Mouse (Mus musculus) thymus, postnatal 0 days (tissue): ENCODE measurements around the gene Foxc2. TPM values are rescaled to one million over a fixed set of nuclear protein-coding genes. Genes with fewer than 3 reads are reported as not detected.
A peak's percentile ranks its signal among the peaks of the same experiment; 100 is the strongest.

Source experiments
- DNase-seq: peaks from one replicate; pipeline ENCODE4 v3.0.0-alpha.2; 2015; ENCODE audit warnings: low spot score
- polyA plus RNA-seq: library from polyadenylated mRNA; unstranded; fragments of >200 nt; fragmentation: Nextera tagmentation; extraction: Ambion mirVana; gene quantifications from 2 replicates; pipeline ENCODE4 v1.2.1, GENCODE M21; 2015

Gene Foxc2
- polyA plus RNA-seq, 1 experiment from 2014 or later = 0.31 TPM

DNA sequence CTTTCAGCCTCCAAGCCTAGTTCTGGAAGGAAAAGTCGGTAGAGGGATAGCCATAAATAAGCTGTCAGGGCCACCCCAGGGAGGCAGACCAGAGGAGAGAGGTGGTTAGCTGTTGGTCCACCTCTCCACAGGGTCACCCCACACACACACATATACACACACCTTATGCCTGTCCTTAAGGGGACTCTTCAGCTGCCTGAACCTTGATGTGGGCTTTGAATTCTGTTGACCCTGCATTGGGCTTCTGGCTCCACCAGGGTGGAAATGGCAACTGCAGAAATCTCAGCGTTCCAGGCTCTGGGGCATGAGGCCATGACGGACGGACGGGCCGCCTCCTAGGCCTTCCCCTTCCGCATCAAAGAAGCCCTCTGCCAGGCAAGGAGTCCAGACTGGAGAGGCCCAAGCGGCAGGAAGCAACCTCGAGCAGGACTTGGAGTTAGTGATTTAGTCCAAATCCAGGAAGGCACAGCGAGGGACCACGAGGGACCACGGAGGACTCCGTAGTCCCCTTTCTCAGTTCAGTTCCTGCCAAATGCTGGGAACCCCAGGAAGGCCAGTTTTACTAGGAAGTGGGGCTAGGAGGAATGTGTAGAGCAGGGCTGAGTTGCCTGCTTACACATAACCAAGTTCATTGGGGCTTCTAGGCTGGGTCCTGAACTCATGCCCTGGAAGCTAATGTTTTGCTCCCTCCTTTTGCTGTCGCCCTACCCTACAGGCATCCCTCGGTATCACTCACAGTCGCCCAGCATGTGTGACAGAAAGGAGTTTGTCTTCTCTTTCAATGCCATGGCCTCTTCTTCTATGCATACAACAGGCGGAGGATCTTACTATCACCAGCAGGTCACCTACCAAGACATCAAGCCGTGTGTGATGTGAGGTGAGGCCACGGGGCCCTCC is 29.7 kb upstream of the Foxc2 start:
- no peak for DNase-seq

DNA sequence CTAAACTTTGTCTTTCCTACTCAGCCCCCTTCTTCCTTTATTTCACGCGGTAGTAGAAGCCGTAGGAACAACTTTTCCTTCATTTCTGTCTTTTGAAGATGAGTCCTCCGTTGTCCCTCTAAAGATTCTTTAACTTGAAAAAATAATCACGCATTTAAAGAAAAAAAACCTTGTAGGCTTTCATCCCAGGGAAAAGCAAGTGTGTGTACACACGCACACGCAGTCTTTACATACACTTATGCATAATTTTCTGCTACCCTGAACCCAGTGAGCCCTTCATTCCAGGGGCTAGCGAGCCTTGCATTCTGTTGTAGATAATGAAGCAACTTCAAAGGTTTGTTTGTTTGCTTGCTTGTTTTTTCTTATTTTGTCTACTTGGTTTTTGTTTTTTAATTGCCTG is 27.7 kb upstream of the Foxc2 start:
- no peak for DNase-seq

DNA sequence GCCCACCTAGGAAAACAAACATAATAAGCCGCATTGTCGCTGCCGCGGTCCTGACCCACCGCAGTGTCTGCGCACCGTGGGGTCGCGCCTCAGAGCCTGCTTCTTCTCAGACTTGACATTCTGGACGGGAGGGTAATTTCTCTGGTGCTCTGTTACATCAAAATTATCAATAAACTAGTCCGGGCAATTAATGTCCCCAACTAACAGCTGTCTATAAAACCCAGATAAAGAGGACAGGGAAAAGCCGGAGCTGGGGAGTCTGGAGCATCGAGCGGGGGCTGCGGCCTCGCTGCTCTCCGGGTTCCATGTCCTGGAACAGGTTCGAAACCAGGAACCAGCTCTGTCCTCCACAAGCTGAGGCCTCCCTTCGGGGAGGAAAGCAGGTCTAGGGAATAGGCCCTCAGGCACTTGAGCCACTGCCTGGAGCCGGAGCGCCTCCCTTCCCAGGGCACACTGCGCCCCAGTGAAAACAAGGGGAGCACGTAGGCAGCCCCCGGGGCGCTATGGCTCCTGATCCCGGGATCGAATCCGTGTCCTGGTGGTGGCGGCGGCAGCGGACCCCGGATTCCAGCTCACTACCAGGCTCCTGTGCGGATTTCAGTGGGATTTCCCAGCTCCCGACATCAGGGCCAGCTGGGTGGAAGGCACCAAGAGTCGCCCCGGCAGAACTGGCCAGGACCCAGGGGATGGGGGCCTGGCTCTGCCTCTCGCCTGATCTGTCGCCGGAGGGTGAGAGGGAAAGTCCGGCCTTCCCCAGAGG is 26.9 kb upstream of the Foxc2 start:
- no peak for DNase-seq

DNA sequence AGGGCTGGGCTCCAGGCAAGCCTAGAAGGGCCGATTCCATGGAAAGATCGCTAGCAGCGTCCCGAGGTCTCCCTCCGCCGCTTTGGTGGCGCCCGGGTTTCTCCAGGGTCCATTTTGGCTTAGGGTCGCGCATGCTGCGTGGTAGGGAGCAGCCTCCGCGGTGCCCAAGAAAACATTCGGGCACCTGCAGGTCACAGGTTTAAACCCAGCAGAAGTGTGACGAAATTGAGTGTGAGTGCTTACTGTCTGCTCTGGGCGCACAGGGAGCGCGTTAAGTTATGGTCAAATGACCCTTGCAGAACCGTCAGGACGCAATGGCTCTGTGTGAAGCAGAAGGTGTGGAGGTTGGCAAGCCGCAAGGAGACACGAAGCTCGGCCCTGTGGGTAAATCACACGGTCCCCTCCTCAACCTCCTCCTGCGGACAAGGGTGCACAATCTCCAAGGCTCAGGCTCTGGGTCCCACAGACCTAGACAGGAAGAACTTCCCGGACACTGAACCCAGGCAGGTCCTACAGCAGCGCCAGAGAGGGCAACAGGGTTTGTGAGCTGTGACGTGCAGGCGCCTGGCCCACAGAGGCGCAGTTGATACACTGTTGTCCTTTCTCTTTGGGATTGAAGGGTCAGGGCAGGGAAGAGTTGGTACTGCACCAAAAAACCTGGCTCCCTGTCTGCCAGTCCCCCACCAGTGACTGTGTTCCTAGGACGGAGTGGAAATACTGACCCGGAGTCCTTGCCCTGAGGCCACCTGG is 26.2 kb upstream of the Foxc2 start:
- no peak for DNase-seq

DNA sequence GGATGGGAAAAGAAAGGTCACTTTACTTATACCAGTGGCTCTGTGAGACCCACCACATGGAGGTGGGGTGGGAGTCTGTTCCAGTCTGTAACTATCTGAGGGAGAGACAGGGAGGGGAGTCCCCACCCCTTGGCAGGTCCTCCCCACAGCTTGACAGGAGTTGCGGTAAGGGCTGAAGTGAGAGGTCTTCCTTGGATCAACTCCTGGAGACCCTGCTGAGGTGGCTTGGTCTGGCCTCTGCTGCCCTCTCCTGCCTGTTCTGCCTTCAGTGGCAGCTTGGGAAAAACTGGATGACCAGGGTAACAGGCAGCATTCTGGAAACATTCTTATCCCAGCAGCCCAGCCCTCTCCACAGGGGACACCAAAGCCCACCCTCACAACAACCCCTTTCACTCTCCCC is 25.3 kb upstream of the Foxc2 start:
- no peak for DNase-seq

DNA sequence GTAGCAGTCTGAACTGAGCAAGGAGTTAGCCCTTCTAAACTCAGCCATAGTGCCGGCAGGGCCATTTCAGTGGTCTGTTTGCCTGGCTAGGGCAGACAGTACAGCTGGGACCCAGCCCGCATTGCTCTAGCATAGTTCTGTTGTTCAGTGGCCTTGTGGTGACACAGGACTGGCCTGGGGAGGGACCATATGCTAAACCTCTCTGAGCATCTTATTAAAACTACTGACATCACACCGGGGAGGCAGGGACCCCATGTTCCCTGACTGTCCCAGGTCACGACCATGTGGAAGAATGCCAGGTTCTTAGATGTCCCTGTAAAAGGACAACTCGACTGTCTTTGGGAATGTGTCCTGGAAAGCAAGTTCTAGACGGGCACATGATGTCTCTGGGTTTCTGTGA is 23.8 kb upstream of the Foxc2 start:
- no peak for DNase-seq

DNA sequence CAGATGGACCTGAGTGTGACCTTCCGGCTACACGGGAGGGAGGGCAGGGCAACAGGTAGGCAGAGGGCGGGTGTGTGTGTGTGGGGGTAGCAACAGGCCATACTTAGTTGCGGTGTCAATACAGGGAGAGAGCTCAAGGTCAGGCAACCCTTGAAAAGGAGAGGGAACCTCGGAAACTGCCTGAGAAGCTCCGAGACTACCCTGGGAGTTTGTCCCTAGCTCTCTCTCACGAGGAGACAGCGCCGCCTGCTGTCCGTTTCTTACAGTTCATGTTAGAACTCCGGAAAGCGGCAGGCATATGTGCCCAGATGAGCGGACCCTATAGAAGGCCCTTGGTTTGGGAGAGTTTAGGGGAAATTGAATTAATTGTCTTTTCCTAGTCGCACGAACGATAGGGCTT is 23.3 kb upstream of the Foxc2 start:
- peak; percentile 79 for DNase-seq

DNA sequence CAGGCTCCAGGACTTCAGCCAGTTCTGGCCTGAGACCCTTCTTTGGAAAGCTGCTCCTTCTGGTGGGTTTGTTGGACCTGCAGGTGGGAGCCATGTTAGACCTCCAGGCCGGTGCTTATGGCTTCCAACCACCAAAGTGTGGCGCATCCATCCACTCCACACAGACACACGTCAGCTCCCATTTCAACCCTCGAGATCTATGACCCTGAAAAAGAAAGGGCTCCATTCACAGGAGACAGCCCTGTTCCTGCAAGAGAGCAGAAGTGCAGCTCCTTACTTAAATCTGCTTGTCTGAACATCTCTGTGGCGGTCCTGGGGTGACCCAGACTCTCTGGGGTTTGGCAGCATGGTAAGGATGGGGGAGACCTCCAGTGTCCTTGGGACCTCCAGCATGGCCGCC is 22.5 kb upstream of the Foxc2 start:
- DNase-seq = no peak

DNA sequence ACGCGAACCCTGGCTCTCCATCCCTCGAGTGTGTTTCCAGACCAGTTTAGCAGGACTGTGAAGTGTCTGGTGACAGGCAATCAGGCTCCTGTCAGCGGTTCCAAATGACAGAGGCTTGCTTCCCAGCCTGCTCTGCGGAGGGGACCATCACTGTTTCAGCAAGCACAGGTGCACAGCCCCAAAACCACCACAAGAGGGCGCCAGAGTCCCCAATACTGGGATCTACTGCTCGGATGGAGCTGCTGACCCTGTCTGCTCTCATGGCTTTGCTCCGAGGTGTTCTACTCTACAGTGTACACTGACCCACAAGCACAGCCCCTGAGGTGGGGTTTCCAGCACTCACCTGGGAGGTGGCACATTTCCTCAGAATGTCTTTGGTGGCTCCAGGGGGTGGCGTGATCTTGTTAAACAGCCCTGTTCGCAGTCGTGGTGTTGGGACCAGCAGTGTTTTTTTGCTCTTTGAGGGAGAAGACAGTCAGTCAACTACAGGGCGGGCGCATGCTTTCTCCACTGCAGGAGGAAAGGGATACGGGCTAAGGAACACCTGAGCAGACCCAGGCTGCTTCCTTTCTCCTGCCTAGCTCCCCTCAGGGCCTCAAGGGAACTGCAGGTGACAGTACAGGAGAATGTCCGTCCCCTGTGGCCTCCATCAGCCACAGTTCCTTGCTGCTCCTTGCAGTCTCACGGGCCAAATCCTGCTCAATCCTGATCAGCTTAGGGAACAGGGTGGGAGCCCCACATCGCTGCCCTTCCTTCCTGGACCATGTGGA is 11.7 kb upstream of the Foxc2 start:
- peak; percentile 77 for DNase-seq

DNA sequence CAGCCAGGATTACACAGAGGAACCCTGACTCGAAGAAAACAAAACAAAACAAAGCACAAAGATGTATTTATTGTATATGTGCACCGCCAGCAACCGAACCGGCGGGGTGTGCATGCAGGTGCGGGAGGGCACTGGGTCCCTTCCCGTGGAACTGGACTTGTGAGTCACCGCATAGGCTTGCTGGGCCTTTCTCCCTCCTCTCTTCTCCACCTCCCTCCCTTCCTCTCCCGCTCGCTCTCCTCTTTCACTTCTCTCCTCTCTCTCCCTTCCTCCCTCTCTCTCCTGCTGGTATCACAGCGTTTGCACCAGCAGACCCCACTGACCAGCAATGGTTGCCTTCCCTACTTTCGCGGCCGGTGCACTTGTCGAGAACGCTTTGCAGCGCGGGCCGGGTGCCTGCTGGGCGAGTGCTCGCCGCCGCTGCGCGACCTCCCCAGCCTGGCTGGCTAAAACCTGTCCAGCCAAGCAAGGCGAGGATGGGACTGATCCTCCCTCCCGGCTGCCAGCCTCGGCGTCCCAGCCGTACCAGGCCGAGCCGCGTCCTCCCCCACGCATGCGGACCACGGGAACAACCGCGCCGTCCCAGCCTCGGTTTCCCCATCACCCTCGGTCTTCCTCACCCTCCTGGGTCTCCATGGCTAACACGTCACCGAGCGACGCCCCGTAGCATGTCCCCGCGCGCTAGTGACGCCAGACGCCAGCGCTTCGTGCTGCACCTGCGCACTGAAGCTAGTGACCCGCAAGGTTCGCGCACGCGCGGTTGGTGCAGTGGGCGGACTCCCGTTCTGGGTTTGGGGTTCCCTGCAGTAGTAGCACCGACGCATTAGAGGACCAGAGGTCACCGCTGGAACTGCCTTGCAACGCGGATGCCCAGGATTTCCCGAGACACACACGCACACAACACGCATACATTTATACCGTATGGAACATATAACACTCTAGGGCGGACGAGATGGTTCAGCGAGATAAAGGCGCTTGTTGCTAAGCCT is 8.0 kb upstream of the Foxc2 start, which contains the start of gene Mthfsd:
TSS of gene Mthfsd (minus strand) at position 725 of the 989 bp plus-strand sequence.
- peak; percentile 98 for DNase-seq

DNA sequence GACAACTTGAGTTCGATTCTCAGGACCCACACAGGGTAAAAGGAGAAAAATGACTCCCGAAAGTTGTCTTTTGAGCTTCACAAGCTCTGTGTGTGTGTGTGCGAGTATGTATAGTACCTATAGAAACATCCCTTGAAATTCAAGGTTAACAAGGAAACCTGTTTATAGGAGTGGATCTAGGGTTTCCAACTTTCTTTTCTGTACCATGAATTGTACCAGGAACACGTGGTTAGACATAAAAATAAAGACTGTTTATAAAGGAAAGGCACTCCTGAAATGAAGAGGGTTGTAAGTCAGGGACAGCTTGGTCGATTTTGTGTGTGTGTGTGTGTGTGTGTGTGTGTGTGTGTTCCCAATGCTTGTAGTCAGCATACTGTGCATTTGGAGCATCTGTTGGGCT is 7.3 kb upstream of the Foxc2 start:
- DNase-seq = no peak

DNA sequence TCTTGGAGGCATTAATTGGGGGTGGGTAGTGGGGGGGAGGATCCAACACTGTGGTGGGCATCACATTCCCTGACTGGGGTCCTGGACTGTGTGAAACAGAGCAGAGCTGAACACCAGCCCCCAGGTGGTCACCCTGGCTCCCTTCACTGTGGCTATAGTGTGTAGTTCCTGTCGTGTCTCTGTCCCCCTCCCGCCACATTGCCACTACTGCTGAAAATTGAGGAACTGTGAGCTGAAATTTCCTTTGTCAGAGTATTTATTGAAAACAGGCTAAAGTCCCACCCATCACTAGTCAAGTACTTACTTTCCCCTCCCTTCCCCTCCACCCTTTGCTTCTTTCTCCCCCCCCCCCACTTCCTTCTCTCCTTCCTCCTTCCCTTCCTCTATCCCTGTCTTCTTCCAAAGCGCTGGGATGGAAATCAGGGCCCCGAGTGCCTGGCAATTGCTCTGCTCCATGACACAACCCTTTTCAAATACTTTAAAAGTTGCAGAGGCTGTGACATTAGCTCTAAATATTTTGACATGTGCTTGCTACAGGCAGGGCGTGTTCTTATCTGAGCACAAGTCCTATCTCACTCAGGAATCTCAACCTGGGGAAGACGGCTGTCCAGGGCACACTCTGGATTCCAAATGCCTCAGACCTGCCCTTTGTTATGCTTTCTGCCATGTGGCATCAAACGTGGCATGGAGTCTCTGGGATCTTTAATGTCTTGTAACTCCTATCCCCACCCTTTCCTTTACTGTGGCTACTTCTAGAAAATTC is 4.6 kb upstream of the Foxc2 start:
- no peak for DNase-seq

DNA sequence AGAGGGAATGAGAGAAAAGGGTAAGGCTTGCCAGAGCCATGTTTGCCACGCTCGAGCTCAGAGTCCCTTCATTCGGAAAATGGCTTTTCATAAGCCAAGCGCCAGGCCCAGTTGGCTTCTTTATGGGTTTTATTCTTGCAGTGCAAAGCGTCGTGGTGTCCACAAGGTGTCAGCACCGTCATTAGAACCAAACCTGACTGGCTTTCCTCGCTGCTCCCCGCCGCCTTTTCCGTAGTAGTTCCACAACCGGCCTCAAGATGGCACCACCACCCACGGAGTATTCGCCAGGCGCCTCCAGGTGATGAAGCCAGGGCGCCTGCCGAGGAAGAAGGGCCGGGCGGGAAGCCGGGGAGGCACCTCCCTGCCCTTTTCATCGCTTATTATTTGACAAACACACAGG is 2.7 kb upstream of the Foxc2 start:
- peak; percentile 95 for DNase-seq

DNA sequence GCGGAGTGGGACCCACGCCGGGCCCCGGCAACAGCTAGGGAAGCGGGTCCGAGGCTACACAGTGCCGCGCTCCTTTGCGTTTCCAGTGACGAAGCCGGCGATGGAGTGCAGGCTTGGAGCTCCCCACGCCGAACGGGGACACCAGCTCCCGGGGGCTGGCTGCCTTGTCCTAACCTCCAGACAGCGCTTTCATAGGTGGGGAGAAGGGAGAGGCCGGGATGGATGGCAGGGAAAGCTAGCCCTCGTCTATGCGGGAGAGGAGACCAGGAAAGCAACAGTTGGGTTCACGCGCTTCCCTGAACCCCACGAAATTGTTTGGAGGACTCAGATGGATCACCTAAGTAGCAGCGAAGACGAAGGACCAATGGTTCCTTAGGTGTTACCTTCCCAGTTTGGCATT is 835 bp upstream of the Foxc2 start:
- no peak for DNase-seq

DNA sequence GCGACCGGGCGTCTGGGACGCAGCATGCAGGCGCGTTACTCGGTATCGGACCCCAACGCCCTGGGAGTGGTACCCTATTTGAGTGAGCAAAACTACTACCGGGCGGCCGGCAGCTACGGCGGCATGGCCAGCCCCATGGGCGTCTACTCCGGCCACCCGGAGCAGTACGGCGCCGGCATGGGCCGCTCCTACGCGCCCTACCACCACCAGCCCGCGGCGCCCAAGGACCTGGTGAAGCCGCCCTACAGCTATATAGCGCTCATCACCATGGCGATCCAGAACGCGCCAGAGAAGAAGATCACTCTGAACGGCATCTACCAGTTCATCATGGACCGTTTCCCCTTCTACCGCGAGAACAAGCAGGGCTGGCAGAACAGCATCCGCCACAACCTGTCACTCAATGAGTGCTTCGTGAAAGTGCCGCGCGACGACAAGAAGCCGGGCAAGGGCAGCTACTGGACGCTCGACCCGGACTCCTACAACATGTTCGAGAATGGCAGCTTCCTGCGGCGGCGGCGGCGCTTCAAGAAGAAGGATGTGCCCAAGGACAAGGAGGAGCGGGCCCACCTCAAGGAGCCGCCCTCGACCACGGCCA is 717 bp downstream of the Foxc2 start:
- no peak for DNase-seq

DNA sequence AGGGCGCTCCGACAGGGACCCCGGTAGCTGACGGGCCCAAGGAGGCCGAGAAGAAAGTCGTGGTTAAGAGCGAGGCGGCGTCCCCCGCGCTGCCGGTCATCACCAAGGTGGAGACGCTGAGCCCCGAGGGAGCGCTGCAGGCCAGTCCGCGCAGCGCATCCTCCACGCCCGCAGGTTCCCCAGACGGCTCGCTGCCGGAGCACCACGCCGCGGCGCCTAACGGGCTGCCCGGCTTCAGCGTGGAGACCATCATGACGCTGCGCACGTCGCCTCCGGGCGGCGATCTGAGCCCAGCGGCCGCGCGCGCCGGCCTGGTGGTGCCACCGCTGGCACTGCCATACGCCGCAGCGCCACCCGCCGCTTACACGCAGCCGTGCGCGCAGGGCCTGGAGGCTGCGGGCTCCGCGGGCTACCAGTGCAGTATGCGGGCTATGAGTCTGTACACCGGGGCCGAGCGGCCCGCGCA is 1.2 kb downstream of the Foxc2 start:
- DNase-seq = no peak

DNA sequence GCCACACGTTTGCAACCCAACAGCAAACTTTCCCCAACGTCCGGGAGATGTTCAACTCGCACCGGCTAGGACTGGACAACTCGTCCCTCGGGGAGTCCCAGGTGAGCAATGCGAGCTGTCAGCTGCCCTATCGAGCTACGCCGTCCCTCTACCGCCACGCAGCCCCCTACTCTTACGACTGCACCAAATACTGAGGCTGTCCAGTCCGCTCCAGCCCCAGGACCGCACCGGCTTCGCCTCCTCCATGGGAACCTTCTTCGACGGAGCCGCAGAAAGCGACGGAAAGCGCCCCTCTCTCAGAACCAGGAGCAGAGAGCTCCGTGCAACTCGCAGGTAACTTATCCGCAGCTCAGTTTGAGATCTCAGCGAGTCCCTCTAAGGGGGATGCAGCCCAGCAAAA is 1.9 kb downstream of the Foxc2 start:
- DNase-seq = no peak

DNA sequence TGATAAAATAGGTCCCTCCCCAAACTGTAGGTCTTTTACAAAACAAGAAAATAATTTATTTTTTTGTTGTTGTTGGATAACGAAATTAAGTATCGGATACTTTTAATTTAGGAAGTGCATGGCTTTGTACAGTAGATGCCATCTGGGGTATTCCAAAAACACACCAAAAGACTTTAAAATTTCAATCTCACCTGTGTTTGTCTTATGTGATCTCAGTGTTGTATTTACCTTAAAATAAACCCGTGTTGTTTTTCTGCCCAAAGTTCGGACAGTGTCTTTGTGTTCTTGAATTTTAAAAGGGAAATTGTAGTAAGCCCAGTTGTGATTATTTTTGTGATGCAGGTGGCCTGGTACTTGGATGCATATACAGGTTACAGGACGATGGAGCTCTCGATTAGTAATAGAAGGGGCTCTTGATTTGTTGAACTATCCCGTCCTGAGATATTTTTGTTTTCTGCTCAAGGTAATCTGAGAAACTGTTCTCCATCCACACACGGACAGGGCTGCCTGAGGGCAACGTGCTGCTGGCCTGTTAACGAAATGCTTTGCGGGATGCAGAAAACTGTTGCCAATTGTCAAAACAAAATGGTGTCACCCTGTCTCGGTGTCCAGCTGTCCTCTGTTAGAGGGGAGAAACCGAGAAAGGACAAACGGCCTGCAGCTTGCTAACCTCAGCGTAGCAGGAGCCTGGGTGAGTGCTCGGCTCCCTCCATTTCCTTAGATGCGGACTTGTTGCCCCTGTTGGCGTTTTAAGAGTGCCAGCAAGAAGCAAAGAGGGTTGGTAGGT is 2.9 kb downstream of the Foxc2 start:
- DNase-seq = no peak
